Mouse (Mus musculus) liver, embryonic 12.5 days (tissue): ENCODE measurements around the gene Rapgef2. TPM values are rescaled to one million over a fixed set of nuclear protein-coding genes. Genes with fewer than 3 reads are reported as not detected.

ENCODE experiments used
- ATAC-seq: fragments of 200-750 bp; cut with Nextera tagmentation; 2 replicates; pipeline ENCODE4 v1.8.0; 2017; ENCODE audit warnings: moderate number of reproducible peaks, mild to moderate bottlenecking, moderate library complexity
- H3K27ac ChIP-seq: fragments of 300-500 bp; sonication (generic); 2 replicates; pipeline ENCODE4 v1.5.1; 2016; ENCODE audit warnings: mild to moderate bottlenecking
- H3K27me3 ChIP-seq: fragments of 300-500 bp; sonication (generic); replicated peaks from 2 replicates; pipeline ENCODE4 v1.6.1; 2016; ENCODE audit warnings: mild to moderate bottlenecking, moderate library complexity
- H3K36me3 ChIP-seq: fragments of 300-500 bp; sonication (generic); 2 replicates; pipeline ENCODE4 v1.6.1; 2016; ENCODE audit warnings: mild to moderate bottlenecking, moderate library complexity
- H3K4me1 ChIP-seq: fragments of 300-500 bp; sonication (generic); 2 replicates; pipeline ENCODE4 v1.6.1; 2016
- H3K4me2 ChIP-seq: fragments of 300-500 bp; sonication (generic); 2 replicates; pipeline ENCODE4 v1.6.1; 2016; ENCODE audit warnings: mild to moderate bottlenecking, moderate library complexity
- H3K4me3 ChIP-seq: fragments of 300-500 bp; sonication (generic); 2 replicates; pipeline ENCODE4 v1.5.1; 2016; ENCODE audit warnings: mild to moderate bottlenecking, moderate library complexity
- H3K9ac ChIP-seq: fragments of 300-500 bp; sonication (generic); 2 replicates; pipeline ENCODE4 v1.6.1; 2016; ENCODE audit warnings: mild to moderate bottlenecking, moderate library complexity
- H3K9me3 ChIP-seq: fragments of 300-500 bp; sonication (generic); replicated peaks from 2 replicates; pipeline ENCODE4 v1.6.1; 2016; ENCODE audit warnings: mild to moderate bottlenecking, moderate library complexity
- WGBS: fragments of 180-500 bp; shearing (Covaris S2); methylation state at CpG from one replicate; pipeline ENCODE4 v1.1.7; 2016; ENCODE audit not compliant: insufficient replicate concordance; 5-methylcytosine and 5-hydroxymethylcytosine counted together
- polyA plus RNA-seq: library from polyadenylated mRNA; unstranded; fragments of >200 nt; fragmentation: Nextera tagmentation; extraction: Ambion mirVana; gene quantifications from 2 replicates; pipeline ENCODE4 v1.2.1, GENCODE M21; 2016

Rapgef2 gene
- polyA plus RNA-seq, 1 experiment from 2014 or later = 2.1 TPM

DNA sequence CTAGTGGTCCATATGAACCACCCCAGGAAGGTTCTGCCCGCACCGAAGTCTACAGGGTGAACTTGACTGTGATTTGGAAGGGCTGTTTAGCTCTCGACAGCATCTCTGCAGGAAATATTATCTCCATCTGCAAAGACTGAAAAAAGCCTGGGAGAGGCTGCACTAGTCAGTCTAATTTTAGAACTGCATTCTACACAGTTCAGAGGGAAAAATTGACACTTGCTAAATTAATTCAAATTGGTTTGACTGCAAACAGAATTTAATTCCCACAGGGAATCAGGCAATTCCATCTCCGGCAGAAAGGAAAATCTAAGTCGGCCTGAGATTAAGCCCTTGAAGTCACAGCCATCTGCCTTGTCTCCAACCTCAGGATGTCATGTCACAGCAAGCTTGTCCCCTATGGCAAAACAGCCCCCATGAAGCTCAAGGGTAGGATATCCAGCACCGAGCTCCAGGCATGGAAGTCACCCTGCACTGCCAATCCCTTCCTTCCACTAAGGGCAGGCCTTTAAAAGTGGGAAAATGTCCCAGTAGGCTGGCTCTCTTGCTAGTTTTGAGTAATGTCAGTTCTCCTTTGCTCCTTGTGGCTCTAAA is 262.5 kb downstream of the Rapgef2 start:
- Histone ChIP-seq H3K9me3 (no peaks in the 10 kb centered on the region), H3K27me3 (0 out of 2 replicates have a peak, but pooled peaks cover 5% of the 10 kb centered on the region), H3K9ac (no peak overlapping the region), H3K4me1 (peaks cover 15% of the 10 kb centered on the region), H3K4me2 (no peak overlapping the region), H3K4me3 (no peak overlapping the region), H3K27ac (no peak overlapping the region), H3K36me3 (no peaks in the 10 kb centered on the region)
- 70% methylated on average over 6 of the region's 6 CpGs for WGBS
- ATAC-seq = no peak

DNA sequence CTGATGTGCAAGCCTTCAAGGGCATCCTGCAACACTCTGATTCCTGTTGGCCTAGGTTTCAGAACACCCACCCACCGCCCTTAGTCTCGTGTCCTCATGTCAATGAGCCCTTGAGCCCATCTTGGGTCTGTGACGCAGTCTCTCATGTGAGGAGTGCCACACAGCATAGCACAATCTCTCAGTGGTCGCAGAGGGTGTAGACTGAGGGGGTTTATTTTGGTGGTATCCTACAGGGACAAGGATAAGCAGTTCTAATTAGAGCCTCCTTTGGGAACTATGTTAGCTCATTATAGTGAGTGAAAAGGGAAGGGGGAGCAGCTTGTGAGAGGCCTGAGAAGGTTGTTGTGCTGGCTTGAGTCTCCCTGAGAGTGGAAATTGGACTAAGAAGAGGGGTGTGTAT is 263.6 kb downstream of the Rapgef2 start:
- WGBS = 84% methylated on average over 4 of the region's 4 CpGs
- Histone ChIP-seq H3K4me3 (no peak overlapping the region), H3K9ac (no peak overlapping the region), H3K27me3 (0 out of 2 replicates have a peak, but pooled peaks cover 5% of the 10 kb centered on the region), H3K9me3 (no peaks in the 10 kb centered on the region), H3K4me1 (peaks cover 3% of the 10 kb centered on the region), H3K36me3 (no peaks in the 10 kb centered on the region), H3K4me2 (no peak overlapping the region), H3K27ac (no peak overlapping the region)
- ATAC-seq = no peak

DNA sequence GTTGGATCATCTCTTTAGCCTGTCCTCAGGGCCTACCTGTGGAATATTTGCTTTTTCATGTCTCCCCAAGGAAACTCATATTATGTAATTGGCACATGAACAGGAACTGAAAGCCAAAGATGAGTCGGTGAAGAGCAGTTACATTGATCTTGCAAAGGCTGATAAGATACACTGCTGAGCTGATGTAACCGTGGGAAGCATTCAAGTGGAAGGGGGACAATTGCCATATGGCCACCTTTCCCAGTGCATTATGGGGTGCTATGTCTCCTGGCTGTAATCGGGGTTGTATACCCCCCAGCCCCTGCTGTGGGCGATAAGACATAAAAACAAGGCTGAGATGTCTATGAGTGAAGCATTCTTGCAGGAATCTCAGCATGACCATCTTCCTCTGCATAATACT is 268.9 kb downstream of the Rapgef2 start:
- Histone ChIP-seq H3K36me3 (no peaks in the 10 kb centered on the region), H3K27me3 (no peaks in the 10 kb centered on the region), H3K27ac (no peak overlapping the region), H3K4me1 (no peaks in the 10 kb centered on the region), H3K4me3 (no peak overlapping the region), H3K9ac (no peak overlapping the region), H3K4me2 (no peak overlapping the region), H3K9me3 (no peaks in the 10 kb centered on the region)
- no peak for ATAC-seq
- WGBS = 59% methylated on average over 4 of the region's 4 CpGs

DNA sequence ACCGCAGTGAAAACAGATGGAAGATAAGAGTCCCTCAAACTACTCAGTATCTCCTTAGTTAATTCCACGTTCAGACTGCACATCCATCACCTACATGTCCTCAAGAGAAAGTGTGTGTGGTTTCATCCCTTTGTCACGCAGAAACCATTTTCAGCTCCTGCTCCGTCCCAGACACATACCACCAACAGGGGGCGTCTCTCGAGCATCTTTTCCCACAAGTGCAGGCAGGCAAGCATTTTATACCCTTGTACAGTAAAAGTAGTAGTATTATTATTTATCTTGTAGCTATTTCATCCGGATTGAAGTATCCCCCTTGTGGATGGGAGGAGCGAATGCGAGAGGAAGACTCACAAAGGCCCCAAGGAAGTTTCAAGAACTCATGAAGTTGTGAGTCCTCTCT is 269.5 kb downstream of the Rapgef2 start:
- no peak overlapping the region for H3K4me3 ChIP-seq
- H3K4me1 ChIP-seq = no peaks in the 10 kb centered on the region
- no peaks in the 10 kb centered on the region for H3K36me3 ChIP-seq
- no peak overlapping the region for H3K4me2 ChIP-seq
- no peak for ATAC-seq
- H3K27ac ChIP-seq = no peak overlapping the region
- no peaks in the 10 kb centered on the region for H3K9me3 ChIP-seq
- 66% methylated on average over 9 of the region's 9 CpGs for WGBS
- no peak overlapping the region for H3K9ac ChIP-seq
- H3K27me3 ChIP-seq = no peaks in the 10 kb centered on the region

DNA sequence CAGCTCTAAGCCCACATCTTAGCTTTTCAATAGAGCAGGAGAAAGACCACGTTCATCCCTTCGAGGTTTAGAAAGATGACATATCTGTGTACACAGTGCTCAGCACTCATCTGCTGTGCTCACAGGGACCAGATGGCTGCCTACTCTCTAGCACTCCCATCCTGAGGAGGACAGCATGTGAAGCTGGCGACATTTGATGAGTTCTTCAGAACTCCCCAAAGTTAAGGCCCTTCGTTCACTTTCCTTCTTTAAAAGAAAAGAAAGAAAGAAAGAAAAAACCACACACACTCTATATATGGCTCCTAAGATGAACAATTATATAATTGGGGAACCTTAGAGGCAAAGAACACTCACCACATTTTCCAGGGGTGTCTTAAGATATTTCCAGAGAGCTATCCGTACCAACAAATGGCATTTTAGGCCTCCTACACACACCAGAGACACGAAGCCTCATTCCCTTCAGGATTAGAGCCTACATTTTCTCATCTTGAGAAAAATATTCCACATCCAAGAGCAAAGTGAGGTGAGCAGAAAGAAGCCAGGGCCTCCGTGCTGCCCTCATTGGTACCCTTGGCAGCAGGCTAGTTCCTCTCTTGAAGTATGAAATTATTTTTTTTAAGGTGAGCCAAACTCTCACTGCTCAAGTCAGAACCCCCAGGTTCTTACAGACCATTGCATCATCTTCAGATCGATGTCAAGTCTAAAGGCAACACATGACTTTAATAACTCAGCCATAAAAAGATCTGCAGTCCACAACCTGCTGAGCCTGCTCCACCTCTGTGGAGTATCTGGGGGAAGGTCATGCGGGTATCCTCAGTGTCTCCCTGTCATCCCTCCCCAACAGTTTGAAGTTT is 270.5 kb downstream of the Rapgef2 start:
- 72% methylated on average over 9 of the region's 9 CpGs for WGBS
- Histone ChIP-seq H3K4me3 (no peak overlapping the region), H3K9ac (no peak overlapping the region), H3K27me3 (no peaks in the 10 kb centered on the region), H3K4me2 (no peak overlapping the region), H3K9me3 (no peaks in the 10 kb centered on the region), H3K4me1 (no peaks in the 10 kb centered on the region), H3K27ac (no peak overlapping the region), H3K36me3 (no peaks in the 10 kb centered on the region)
- ATAC-seq = no peak

Other genes with a start within 250 kb of the Rapgef2 start
- gene Gm17359, start 50.1 kb upstream of the Rapgef2 start, polyA plus RNA-seq = not detected in 2 replicates